Mouse (Mus musculus) stomach, embryonic 15.5 days (tissue): ENCODE measurements around the gene Ppp1r9b. TPM values are rescaled to one million over a fixed set of nuclear protein-coding genes. Genes with fewer than 3 reads are reported as not detected.

ENCODE experiments used
- ATAC-seq: fragments of 200-750 bp; cut with Nextera tagmentation; 2 replicates; pipeline ENCODE4 v1.8.0; 2017; ENCODE audit warnings: low read depth, moderate number of reproducible peaks, moderate TSS enrichment; ENCODE audit not compliant: insufficient read depth, low FRiP score
- H3K27ac ChIP-seq: fragments of 300-500 bp; sonication (generic); 2 replicates; pipeline ENCODE4 v1.5.1; 2015; ENCODE audit warnings: mild to moderate bottlenecking, inconsistent platforms
- H3K27me3 ChIP-seq: fragments of 300-500 bp; sonication (generic); replicated peaks from 2 replicates; pipeline ENCODE4 v1.6.1; 2015; ENCODE audit warnings: inconsistent platforms
- H3K36me3 ChIP-seq: fragments of 300-500 bp; sonication (generic); 2 replicates; pipeline ENCODE4 v1.6.1; 2015; ENCODE audit warnings: inconsistent platforms
- H3K4me1 ChIP-seq: fragments of 300-500 bp; sonication (generic); 2 replicates; pipeline ENCODE4 v1.6.1; 2015; ENCODE audit warnings: inconsistent platforms
- H3K4me2 ChIP-seq: fragments of 300-500 bp; sonication (generic); 2 replicates; pipeline ENCODE4 v1.6.1; 2015; ENCODE audit warnings: mild to moderate bottlenecking, inconsistent platforms
- H3K4me3 ChIP-seq: fragments of 300-500 bp; sonication (generic); replicated peaks from 2 replicates; pipeline ENCODE4 v1.5.1; 2015; ENCODE audit warnings: inconsistent platforms
- H3K9ac ChIP-seq: fragments of 300-500 bp; sonication (generic); 2 replicates; pipeline ENCODE4 v1.6.1; 2015; ENCODE audit warnings: inconsistent platforms
- H3K9me3 ChIP-seq: fragments of 300-500 bp; sonication (generic); 2 replicates; pipeline ENCODE4 v1.6.1; 2016; ENCODE audit warnings: inconsistent platforms
- WGBS: fragments of 180-500 bp; shearing (Covaris S2); methylation state at CpG from one replicate; pipeline ENCODE4 v1.1.7; 2015; 5-methylcytosine and 5-hydroxymethylcytosine counted together
- polyA plus RNA-seq: library from polyadenylated mRNA; unstranded; fragments of >200 nt; fragmentation: Nextera tagmentation; extraction: Ambion mirVana; gene quantifications from 2 replicates; pipeline ENCODE4 v1.2.1, GENCODE M21; 2015

The Ppp1r9b gene
- polyA plus RNA-seq, 1 experiment from 2014 or later, result 10.3 TPM

DNA sequence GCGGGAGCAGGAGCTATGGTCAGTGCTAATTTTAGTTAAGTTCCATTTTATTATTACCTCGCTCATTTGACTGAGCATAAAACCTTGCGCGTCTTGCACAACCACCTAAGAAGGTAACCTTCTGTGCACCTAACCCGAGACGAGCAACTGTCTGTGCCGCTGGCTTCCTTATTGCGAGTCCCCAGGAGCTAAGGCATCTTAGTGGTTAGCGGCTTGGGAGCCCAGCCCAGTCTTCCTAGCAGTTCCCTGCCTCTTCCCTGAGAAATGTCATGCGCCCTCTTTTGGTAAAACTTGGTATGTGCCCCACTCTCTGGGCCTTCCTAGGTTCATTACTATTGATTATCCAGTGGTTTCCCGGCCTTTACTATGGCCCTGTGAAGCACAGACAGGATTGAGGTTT is 51.3 kb downstream of the Ppp1r9b start:
- WGBS, result under 1% methylated on average over 11 of the region's 11 CpGs
- H3K9ac ChIP-seq, result 0 out of 2 replicates have a peak overlapping the region, but pooled peaks have one; percentile 17

DNA sequence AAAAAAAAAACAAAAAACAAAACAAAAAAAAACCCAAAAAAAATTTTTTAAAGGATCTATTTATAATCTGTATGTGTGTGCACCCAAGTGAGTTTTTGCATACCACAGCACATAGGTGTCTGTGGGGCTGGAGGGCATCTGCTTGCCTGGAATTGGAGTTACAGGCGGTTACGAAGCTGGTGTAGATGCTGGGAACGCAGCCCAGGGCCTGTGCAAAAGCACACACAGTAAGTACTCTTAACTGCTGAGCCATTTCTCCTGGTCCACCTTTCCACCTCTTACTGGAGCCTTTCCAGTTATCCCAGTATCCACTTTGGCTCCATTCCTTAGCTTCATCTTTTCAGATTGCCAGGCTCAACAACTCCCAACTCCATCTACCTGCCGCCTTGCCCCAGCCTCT is 52.2 kb downstream of the Ppp1r9b start:
- Histone ChIP-seq H3K4me2 (no peak overlapping the region), H3K4me3 (no peak overlapping the region), H3K9me3 (no peaks in the 10 kb centered on the region), H3K27me3 (no peaks in the 10 kb centered on the region), H3K4me1 (peaks cover 24% of the 10 kb centered on the region), H3K36me3 (0 out of 2 replicates have a peak, but pooled peaks cover 6% of the 10 kb centered on the region), H3K9ac (no peak overlapping the region), H3K27ac (no peak overlapping the region)
- 89% methylated on average over 4 of the region's 4 CpGs for WGBS
- no peak for ATAC-seq

More for the DNA sequence above, 51.3 kb downstream of the Ppp1r9b start:
- Histone ChIP-seq H3K4me3 (peak overlapping the region; percentile 88), H3K36me3 (peaks cover 6% of the 10 kb centered on the region; the same call in 1 of the 2 replicates), H3K4me1 (peaks cover 24% of the 10 kb centered on the region), H3K4me2 (peak overlapping the region; percentile 88), H3K27ac (peak overlapping the region; percentile 41; the same call in 1 of the 2 replicates), H3K27me3 (no peaks in the 10 kb centered on the region), H3K9me3 (no peaks in the 10 kb centered on the region)
- peak; percentile 15; the same call in 1 of the 2 replicates for ATAC-seq

- ATAC-seq, result no peak
- H3K36me3 ChIP-seq, result 0 out of 2 replicates have a peak, but pooled peaks cover 6% of the 10 kb centered on the region
These were observed 52.8 kb downstream of the Ppp1r9b start for GRCm38 (mm10) chr11:95043608-95044007.

GRCm38 (mm10) chr11:95044185-95044870 is 53.5 kb downstream of the Ppp1r9b start:
- Histone ChIP-seq H3K27me3 (no peaks in the 10 kb centered on the region), H3K9me3 (no peaks in the 10 kb centered on the region), H3K4me2 (no peak overlapping the region), H3K9ac (no peak overlapping the region), H3K27ac (no peak overlapping the region), H3K4me1 (peaks cover 20% of the 10 kb centered on the region), H3K4me3 (no peak overlapping the region), H3K36me3 (0 out of 2 replicates have a peak, but pooled peaks cover 6% of the 10 kb centered on the region)
- 57% methylated on average over 13 of the region's 13 CpGs for WGBS
- ATAC-seq, result no peak

More at GRCm38 (mm10) chr11:95043608-95044007, 52.8 kb downstream of the Ppp1r9b start:
- Histone ChIP-seq H3K27ac (no peak overlapping the region), H3K4me1 (peaks cover 20% of the 10 kb centered on the region), H3K27me3 (no peaks in the 10 kb centered on the region), H3K9me3 (no peaks in the 10 kb centered on the region), H3K9ac (no peak overlapping the region), H3K4me3 (no peak overlapping the region), H3K4me2 (no peak overlapping the region)
- 58% methylated on average over 7 of the region's 7 CpGs for WGBS

GRCm38 (mm10) chr11:95046980-95047680 is 56.3 kb downstream of the Ppp1r9b start:
- ATAC-seq, result peak; percentile 32; the same call in 1 of the 2 replicates
- no peak overlapping the region for H3K4me2 ChIP-seq
- peaks cover 11% of the 10 kb centered on the region; the same call in 1 of the 2 replicates for H3K36me3 ChIP-seq
- 57% methylated on average over 9 of the region's 9 CpGs for WGBS
- H3K27ac ChIP-seq, result no peak overlapping the region
- H3K4me1 ChIP-seq, result peaks cover 3% of the 10 kb centered on the region; the same call in 1 of the 2 replicates
- H3K4me3 ChIP-seq, result no peak overlapping the region
- H3K27me3 ChIP-seq, result no peaks in the 10 kb centered on the region
- H3K9ac ChIP-seq, result no peak overlapping the region
- no peaks in the 10 kb centered on the region for H3K9me3 ChIP-seq

DNA sequence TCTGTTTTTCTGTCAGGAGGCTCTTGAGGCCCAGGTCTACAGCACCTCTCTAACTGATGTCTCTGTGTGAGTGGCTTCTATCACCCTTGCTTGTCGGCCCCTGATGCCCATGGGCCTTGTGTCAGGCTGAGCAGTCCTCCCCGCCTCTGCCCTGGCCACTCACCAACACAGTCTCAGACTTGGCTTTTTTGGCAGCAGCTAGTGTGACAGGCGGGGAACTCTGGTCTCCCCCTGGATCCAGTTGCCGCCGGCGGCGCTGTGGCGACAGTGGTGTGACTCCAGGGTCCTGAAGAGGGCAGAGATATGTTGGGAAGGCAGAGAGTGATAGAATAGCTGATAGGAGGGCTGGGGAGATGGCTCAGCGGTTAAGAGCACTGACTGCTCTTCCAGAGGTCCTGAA is 62.2 kb downstream of the Ppp1r9b start:
- no peak overlapping the region for H3K4me2 ChIP-seq
- H3K27me3 ChIP-seq, result no peaks in the 10 kb centered on the region
- H3K9ac ChIP-seq, result no peak overlapping the region
- H3K4me3 ChIP-seq, result no peak overlapping the region
- no peak overlapping the region for H3K27ac ChIP-seq
- no peaks in the 10 kb centered on the region for H3K4me1 ChIP-seq
- 79% methylated on average over 9 of the region's 9 CpGs for WGBS
- H3K9me3 ChIP-seq, result no peaks in the 10 kb centered on the region
- no peak for ATAC-seq
- peaks cover 5% of the 10 kb centered on the region; the same call in 1 of the 2 replicates for H3K36me3 ChIP-seq

Other genes starting within 250 kb of the Ppp1r9b start
- gene Cdc34b, start 249.3 kb upstream of the Ppp1r9b start, polyA plus RNA-seq, result 0.42 TPM in 1 of 2 replicates, not detected in the other
- not detected in 2 replicates for gene Tmem92, start 208.3 kb upstream of the Ppp1r9b start, polyA plus RNA-seq
- gene Col1a1, start 54.8 kb upstream of the Ppp1r9b start, polyA plus RNA-seq, result 1,375 and 1,459 TPM in 2 replicates
- not detected in 2 replicates for gene Hils1, start 23.4 kb upstream of the Ppp1r9b start, polyA plus RNA-seq
- 0.17 and 0.27 TPM in 2 replicates for gene Sgca, start 14.7 kb upstream of the Ppp1r9b start, polyA plus RNA-seq
- 19.8 and 21.1 TPM in 2 replicates for gene Samd14, start 18.8 kb downstream of the Ppp1r9b start, polyA plus RNA-seq
- 30.2 and 35.1 TPM in 2 replicates for gene Pdk2, start 50.3 kb downstream of the Ppp1r9b start, polyA plus RNA-seq
- 23.8 and 24.1 TPM in 2 replicates for gene Itga3, start 85.8 kb downstream of the Ppp1r9b start, polyA plus RNA-seq
- gene Dlx3, start 129.1 kb downstream of the Ppp1r9b start, polyA plus RNA-seq, result 1.9 and 2.0 TPM in 2 replicates
- 0.46 and 0.58 TPM in 2 replicates for gene Dlx4, start 155.2 kb downstream of the Ppp1r9b start, polyA plus RNA-seq